Mouse (Mus musculus) testis, postnatal 14 days (tissue): Measurements from ENCODE around the gene 9330159F19Rik.

Source experiments
- DNase-seq: peaks from one replicate; pipeline ENCODE4 v3.0.0; 2021; ENCODE audit warnings: low spot score

The 9330159F19Rik gene

DNA sequence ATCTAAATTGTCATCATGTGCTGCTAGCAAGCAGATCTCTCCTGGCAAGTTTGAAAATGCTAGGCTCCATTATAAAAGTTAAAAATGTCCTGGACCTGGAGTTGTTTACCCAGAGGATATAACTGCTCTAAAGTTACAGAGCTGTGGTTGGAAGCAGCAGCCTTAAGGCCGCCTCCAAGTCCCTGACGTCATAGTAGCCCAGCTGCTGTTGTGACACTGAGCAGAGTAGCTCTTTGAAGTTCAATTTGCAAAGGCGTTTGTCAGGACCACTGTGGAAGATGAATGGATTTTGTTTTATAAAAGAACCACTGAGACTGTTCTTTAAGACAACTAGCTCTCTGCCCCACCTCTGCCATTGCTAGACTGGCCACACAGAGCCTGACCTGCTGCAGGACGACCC lies at the start of gene 9330159F19Rik:
Gene 9330159F19Rik, plus strand, starts transcription at position 154 of the 400 bp plus-strand sequence.
- peak; percentile 12 for DNase-seq

DNA sequence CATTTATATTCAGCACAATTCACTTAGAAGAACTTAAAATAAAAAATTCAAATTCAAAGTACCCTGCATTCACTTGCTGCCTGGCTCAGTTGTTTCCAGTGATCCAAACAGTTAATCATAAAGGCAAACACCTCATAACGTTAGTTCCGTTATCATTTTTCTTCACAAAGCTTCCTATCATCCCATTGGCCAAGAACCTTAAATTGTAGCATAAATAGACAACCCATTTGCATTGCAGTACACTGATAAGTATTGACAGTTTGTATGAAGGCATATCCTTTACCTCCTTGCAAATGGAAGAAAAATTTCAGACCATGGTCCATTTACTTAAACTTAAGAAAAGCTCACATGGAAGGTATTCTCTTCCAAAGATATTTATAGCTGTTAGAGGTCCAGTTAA lies 49.7 kb upstream of the 9330159F19Rik start:
- no peak for DNase-seq

DNA sequence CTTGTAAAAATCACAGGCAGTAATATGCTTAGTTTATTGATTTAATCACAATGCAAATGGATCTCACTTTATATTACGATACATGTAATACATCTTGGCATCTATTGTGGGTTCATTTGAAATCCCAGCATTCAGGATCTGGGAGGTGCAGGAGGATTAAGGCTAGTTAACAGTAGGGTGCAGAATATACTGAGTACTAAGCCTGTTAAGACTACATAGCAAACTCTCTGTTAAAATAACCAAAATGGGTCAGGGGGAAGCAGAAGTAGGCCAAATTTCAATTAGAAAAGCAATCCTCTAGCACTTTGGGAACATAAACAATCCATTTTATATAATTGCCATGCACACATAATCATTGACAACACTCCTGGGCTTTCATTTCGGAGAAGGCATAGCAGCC lies 37.6 kb upstream of the 9330159F19Rik start:
- DNase-seq = no peak

DNA sequence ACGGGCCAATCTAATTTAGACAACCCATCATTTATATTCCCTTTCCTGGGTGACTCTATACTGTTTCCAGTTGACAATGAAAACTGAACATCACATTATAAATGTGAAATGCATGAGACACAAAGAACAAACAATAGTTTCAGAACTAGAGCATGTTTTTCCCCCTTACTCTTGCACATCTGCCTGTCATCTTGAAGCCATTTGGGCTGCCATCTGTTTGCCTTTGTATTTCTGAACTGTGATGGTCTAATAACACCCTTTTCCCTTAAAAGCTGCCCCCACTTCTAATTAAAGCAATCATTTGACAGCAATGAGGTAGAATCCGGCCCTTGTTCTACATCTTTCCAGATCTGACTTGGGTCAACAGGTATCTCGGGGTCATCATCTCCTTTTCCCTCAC lies 35.8 kb upstream of the 9330159F19Rik start:
- DNase-seq = no peak

DNA sequence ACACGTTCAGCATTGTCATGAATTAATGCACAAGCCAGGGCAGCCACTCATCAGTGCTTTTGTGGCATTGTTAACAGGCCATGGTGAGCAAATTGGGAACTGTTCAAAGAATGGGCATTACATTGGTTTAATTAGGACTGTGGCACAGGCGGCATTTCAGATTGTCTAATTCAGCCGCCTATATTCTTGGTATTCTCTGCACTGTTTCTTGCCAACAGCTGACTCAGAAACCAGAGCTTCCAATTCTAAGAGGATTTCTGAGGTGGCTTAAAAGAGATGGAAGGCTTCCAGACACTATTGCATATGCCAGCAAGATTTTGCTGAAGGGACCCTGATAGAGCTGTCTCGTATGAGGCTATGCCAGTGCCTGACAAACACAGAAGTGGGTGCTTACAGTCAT lies 34.5 kb upstream of the 9330159F19Rik start:
- DNase-seq = no peak

DNA sequence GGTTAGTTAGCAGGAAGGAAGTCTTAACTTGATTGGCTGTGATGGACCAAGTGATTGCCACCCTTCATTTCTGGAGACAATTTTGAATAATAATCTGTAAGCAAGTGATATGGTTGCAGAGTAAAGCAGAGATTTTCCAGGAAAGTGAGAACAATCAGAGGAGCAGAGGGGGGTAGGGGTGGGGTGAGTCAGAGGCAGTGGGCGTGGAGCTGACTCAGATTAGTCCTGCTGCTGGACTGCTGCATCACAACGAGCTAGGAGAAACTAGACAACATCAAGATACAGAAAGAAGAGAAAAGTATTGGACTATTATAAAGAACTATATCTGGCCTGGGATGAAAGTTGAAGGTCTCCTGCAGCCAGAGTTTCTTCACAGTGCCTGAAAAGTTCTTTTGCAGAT lies 33.4 kb upstream of the 9330159F19Rik start:
- DNase-seq = no peak

DNA sequence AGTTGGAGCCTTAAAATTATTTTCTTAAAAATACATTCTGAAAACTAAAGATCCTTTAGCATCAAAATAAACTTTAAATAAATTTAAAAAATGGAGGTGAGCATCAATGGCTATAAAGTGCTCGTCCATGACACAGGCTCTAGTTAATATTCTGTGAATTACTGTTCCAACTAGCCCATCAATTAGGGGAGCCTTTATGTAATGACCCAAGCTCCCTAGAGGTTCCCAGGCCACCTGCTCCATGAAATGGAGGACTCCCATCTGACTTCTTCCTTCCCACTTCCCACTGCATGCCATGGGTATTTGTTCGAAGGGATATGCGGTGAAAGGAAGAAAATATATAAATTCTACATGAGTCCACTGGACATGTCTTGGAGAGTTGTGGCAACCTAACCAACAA lies 31.2 kb upstream of the 9330159F19Rik start:
- no peak for DNase-seq

DNA sequence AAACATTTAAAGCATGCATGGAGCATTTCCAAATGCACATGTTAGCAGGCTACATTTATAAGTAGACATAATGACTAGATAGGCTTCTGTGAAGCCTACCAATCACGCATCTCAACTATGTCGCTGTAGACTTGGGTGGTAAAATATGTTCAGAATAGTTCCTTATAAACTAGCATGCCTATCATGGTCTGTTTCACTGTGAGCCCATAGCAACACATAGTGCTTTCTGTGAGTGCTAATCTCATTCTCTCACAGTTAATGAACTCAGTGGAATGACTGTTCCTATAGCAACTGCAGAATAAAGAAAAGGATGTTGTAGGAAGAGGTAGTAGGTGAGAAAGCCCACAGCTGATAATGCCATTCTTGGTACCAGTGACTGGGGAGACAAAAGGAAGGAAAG lies 30.4 kb upstream of the 9330159F19Rik start:
- DNase-seq = no peak

DNA sequence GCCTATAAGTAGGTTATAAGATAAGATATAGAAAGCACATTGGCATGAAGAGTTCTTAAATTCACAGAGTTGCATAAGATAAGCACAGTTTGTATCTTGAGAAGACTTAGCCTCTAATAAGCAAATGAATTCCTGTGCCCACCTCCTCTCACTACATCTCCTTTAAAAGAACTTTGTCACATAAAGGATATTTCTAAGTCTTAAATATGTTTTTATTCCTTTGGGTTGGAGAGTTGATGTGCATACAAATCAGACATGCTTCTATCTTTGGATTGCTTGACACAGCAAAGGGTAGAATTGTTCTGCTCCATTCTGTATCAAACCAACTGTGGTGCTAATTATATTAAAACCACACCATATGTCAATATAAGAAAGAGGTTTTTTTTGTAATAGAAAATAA lies 17.6 kb upstream of the 9330159F19Rik start:
- DNase-seq = no peak

DNA sequence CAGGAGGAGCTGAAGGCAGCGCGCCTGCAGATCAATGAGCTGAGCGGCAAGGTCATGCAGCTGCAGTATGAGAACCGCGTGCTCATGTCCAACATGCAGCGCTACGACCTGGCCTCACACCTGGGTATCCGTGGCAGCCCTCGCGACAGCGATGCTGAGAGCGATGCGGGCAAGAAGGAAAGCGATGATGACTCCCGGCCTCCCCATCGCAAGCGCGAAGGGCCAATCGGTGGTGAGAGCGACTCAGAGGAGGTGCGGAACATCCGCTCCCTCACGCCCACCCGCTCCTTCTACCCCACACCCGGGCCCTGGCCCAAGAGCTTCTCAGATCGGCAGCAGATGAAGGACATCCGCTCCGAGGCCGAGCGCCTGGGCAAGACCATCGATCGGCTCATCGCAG lies 14.6 kb upstream of the 9330159F19Rik start:
- DNase-seq = peak; percentile 13

DNA sequence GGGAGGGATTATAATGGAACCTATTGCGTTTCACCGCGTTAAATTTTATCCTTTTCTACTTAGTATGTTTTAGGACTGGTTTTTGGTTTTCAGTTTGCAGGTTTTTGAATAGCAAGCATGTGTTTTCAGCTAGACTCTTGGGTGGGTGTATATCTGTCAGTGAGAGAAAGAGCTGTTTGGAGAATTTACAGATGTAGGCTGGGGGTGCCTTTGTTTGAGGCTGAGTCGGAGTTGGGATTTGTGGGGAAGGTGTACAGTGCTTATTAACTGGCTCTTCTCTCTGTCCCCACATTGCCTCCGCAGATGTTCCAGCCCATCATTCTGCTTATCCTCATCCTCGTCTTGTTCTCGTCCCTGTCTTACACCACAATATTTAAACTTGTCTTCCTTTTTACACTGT lies 12.8 kb upstream of the 9330159F19Rik start, which contains the start of gene Gm49353:
Gene Gm49353, plus strand, starts transcription at position 313 of the 400 bp plus-strand sequence.
- no peak for DNase-seq

DNA sequence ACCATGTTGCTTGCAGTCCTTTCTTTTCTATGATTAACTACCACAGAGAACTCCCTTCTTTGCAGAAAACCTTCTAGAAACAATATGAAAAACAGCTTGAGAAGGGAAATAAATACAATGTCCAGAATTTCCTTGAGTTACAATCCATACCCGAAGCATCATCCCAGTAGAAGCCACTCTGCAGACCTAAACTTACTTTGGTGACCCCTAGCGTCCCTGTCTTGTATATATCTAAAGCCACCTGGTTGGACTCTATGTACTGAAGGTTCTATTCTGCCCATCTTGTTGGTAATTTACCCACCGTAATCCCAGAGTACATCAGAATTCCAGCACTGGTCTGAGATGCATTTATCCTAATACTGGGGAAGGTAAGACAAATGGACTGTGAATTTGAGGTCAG lies 11.6 kb upstream of the 9330159F19Rik start:
- DNase-seq = no peak

DNA sequence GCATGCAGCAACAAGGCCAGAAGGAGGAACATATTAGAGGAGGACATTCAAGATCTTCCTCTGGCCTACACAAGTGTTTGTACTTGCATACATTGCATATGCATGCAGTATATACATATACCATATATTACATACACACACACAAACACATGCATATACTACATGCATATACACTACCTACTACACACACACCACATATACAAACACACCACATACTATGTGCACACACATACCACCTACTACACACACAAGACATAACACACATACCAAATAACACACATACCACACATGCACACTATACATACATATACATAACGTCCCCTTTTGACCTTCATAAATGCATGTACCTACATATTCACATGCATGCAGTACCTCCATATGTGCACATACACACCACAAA lies 10.8 kb upstream of the 9330159F19Rik start:
- no peak for DNase-seq

DNA sequence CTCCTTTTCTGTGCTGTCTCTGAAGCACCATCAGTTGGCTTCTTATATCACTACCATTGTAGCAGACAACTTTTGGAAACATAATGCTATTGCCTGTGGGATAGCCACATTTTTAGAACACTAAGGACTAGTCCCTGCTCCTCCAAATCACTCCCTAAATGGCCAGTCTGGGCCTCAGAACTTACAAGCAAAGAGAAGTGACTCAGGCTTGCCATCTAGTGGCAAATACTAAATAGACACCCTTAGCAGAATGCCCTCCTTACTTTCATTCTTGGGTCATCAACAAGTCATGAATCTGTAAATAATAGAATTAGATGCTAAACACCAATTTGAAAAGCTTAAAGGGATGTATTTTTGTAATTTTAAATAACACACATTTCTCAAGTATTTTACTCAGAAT lies 4.7 kb upstream of the 9330159F19Rik start:
- DNase-seq = no peak

DNA sequence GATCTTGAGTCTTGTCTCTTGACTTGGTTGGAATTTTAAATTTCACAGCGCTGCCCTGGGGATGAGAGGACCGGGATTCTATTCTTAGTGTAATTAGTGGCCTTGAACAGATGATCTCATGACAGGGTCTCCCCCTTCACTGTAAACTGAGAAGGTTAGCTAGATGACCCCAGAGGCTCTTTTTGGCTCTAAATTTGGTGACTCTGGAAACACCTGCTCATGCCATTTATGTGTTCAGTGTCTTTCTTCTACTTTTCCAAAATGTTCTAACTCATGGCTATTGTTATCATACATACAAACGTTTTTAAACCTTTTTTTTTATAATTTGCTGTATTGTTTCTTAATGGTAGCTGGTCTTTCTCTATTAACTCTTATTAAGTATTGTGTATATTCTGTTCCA lies 2.7 kb upstream of the 9330159F19Rik start:
- DNase-seq = no peak

DNA sequence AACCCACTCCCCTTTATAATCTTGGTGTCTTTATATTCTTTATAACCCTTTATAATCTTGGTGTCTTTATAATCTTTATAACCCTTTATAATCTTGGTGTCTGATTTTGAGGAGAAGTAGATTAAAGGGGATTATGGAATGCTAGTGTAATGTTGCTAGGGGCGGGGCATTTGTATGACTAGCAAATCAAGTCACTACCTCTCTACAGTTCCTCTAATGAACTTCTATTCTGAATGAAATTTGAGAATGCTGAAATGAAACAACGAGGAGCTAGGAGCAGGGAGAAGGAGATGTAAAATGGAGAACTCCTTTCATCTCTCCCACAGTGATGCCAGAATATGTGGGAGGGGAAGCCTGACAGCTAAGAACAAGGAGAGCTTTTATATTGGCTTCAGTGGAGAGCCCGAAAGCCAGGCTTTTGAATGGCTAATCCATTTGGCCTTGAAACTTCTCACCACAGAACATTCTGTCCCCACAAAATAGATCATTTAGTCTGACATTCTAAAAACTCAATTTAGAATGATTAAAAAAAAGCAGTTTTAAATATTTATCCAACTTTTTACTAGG lies 2.2 kb downstream of the 9330159F19Rik start:
- DNase-seq = peak; percentile 76

DNA sequence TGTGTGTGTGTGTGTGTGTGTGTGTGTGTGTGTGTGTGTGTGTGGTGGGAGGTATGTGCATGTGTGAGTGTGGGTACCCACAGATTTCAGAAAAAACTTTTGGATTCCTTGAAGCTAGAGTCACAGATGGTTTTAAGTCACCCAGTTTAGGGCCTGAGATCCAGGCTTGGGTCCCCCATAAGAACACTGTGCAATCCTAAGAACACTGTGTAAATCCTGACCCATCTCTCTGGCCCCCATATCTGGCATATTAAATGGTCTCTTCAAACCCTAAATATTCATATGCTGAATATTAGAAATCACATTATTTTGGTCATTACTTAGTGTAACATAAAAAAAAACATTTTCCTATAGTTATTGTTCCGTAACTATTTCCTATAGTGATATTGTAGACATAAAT lies 5.6 kb downstream of the 9330159F19Rik start:
- no peak for DNase-seq

DNA sequence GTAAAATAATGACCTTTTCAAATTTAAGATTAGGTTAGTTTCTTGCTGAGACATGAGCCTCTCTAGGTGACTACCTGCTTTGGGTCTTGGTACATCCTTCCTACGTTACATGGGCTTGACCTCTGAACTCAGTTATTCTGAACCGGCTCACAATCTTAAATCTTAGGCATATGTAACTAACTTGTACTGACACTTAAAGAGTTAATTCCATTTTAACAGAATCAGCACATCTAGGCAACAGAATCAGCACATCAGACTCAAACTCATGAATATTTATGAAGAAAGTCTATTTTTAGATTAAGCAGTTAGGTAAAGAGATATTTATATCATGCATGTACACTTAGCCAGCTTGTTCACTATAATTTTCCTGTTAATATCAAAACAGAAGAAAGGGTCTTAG lies 6.0 kb downstream of the 9330159F19Rik start:
- DNase-seq = no peak

DNA sequence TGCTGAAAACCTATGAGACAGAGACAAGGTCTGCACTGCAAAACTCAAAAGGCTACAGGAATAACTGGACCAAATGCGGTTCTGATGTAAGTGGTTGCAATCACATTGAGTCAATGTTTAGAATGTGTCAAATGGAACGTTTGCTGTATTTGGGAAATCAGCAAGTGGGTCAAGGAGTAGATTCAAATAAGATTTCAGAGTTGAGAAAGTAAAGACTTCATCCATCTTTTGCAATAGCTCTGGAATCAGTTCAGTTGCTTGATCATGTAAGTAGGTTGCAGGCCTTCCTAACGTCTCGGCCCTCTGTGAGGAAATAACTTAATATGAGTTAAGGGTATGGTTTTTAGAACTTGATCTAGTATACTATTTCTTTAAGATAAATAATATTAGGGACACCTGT lies 13.9 kb downstream of the 9330159F19Rik start:
- DNase-seq = no peak

DNA sequence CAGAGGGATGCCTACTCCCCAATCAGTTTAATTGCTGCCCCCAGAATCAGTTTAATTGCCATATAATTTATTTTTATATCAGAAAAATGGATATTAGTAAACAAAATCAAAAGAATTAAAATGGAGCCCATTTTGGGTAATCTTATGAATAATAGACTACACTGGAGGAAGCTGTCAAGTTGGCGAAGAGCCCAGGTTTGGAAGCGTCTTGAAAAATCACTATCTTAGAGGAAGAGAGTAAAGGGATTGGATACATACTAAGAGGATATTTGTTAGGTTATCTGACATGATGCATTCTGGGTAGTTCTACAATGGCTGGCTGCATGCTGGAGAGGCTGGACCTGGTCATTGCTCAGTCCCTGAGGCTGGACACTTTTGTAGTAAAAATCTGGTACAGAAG lies 19.8 kb downstream of the 9330159F19Rik start:
- no peak for DNase-seq
